Mouse (Mus musculus) limb, embryonic 10.5 days (tissue): Measurements from ENCODE around the gene Osbpl7. TPM values are rescaled to one million over a fixed set of nuclear protein-coding genes. Genes with fewer than 3 reads are reported as not detected.

Source experiments
- DNase-seq: peaks from one replicate; pipeline ENCODE4 v3.0.0-alpha.2; 2017; ENCODE audit warnings: low spot score
- H3K27ac ChIP-seq: fragments of 300-500 bp; sonication (generic); 2 replicates; pipeline ENCODE4 v1.5.1; 2016; ENCODE audit warnings: mild to moderate bottlenecking
- H3K27me3 ChIP-seq: fragments of 300-500 bp; sonication (generic); 2 replicates; pipeline ENCODE4 v1.6.1; 2016; ENCODE audit warnings: low read depth, mild to moderate bottlenecking; ENCODE audit not compliant: poor library complexity, severe bottlenecking
- H3K36me3 ChIP-seq: fragments of 300-500 bp; sonication (generic); 2 replicates; pipeline ENCODE4 v1.6.1; 2016; ENCODE audit warnings: mild to moderate bottlenecking, moderate library complexity
- H3K4me1 ChIP-seq: fragments of 300-500 bp; sonication (generic); 2 replicates; pipeline ENCODE4 v1.6.1; 2016
- H3K4me3 ChIP-seq: fragments of 300-500 bp; sonication (generic); 2 replicates; pipeline ENCODE4 v1.5.1; 2016; ENCODE audit warnings: mild to moderate bottlenecking, moderate library complexity
- H3K9me3 ChIP-seq: fragments of 300-500 bp; sonication (generic); replicated peaks from 2 replicates; pipeline ENCODE4 v1.6.1; 2016; ENCODE audit warnings: mild to moderate bottlenecking
- WGBS: fragments of 180-500 bp; shearing (Covaris S2); methylation state at CpG from one replicate; pipeline ENCODE4 v1.1.7; 2016; 5-methylcytosine and 5-hydroxymethylcytosine counted together
- polyA plus RNA-seq: library from polyadenylated mRNA; unstranded; fragments of >200 nt; fragmentation: Nextera tagmentation; extraction: Ambion mirVana; gene quantifications from 2 replicates; pipeline ENCODE4 v1.2.1, GENCODE M21; 2016

Gene Osbpl7
- polyA plus RNA-seq, 1 experiment from 2014 or later: 10.1 TPM

DNA sequence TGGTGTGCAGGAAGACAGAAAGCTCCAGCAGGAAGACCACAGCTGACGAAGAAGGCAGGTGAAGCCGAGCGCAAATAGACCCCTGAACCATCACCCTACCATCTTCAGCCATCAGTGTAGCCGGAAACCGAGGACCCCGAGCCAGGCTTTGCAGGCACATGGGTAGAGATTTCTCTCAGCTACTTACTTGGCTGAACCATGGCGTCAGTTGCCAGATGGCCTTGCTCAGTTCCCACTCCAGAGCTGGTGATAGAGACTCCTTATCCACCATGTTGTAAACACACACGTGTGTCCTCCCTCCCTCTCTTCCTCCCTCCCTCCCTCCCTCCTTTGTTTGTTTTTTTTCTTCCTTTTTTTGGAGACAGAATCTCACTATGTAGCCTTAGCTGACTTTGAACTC is 23.8 kb downstream of the Osbpl7 start:
- H3K27ac ChIP-seq: no peak overlapping the region
- no peaks in the 10 kb centered on the region for H3K27me3 ChIP-seq
- no peaks in the 10 kb centered on the region for H3K36me3 ChIP-seq
- WGBS: 82% methylated on average over 8 of the region's 8 CpGs
- DNase-seq: no peak
- no peaks in the 10 kb centered on the region for H3K4me1 ChIP-seq
- H3K4me3 ChIP-seq: no peak overlapping the region
- no peaks in the 10 kb centered on the region for H3K9me3 ChIP-seq

DNA sequence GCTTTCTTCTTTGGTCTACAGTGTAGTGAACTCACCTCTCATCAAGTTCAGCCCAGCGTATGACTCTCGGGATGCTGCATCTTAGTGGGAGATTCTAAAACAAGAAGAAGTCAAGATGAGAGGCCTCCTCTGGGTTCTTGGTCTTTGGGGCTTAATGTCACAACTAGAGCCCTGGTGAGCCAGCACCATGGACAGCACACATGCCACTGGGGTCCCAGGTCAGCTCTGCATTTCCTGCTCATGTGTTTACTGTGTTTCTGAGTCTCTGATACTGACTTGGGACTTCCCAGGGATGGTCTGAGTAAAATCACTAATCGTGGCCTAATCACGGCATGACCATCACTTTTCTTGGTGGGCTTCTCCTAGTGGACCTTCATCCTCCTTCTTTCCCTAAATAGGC is 28.3 kb downstream of the Osbpl7 start:
- Histone ChIP-seq H3K4me3 (no peak overlapping the region), H3K27me3 (peaks cover 6% of the 10 kb centered on the region), H3K27ac (no peak overlapping the region), H3K4me1 (peaks cover 8% of the 10 kb centered on the region), H3K36me3 (no peaks in the 10 kb centered on the region), H3K9me3 (no peaks in the 10 kb centered on the region)
- WGBS: 46% methylated on average over 4 of the region's 4 CpGs
- DNase-seq: peak; percentile 69

DNA sequence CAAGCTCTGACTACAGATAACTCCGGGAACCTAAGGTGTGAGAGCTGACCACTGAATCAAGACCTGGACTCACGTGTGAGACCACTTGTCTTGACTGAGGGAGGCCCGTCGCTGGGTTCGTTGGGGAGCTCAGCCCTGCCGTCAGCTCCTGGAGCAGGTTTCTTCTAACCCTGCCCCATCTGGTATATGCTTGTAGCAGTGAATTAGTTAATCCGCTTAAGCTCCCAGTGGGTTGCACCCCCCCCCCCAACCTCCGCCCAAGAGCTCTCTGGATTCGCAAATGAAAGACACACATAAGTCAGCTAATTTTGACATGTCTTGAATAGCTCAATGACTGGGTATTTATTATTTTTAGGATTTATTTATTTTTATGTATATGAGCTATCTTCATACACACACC is 29.9 kb downstream of the Osbpl7 start:
- WGBS: 38% methylated on average over 9 of the region's 9 CpGs
- DNase-seq: no peak
- H3K4me3 ChIP-seq: no peak overlapping the region
- no peak overlapping the region for H3K27ac ChIP-seq
- no peaks in the 10 kb centered on the region for H3K36me3 ChIP-seq
- H3K9me3 ChIP-seq: no peaks in the 10 kb centered on the region
- H3K27me3 ChIP-seq: peaks cover 15% of the 10 kb centered on the region
- H3K4me1 ChIP-seq: peaks cover 19% of the 10 kb centered on the region

DNA sequence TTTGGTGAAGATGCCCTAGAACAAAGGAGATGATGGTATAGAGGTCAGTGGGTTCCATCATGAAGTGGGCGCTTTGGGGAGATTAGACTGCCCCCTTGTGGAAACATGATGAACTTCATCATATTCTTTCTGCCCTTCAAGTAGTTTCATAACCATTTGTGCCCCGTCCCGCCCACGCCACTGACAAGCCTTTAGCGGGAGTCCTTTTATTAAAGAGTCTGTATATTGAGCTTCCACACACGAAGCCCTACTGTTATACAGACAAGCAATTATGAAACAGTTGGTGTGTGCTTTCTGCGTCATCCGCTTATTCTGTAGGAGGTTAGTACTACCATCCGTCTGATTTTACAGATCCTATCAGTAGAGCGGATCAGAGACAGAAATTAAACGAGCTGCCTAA is 32.5 kb downstream of the Osbpl7 start:
- Histone ChIP-seq H3K4me1 (peaks cover 19% of the 10 kb centered on the region), H3K27ac (no peak overlapping the region), H3K36me3 (no peaks in the 10 kb centered on the region), H3K4me3 (0 out of 2 replicates have a peak overlapping the region, but pooled peaks have one; percentile 20), H3K9me3 (no peaks in the 10 kb centered on the region; the same call in 1 of the 2 replicates), H3K27me3 (peaks cover 15% of the 10 kb centered on the region)
- WGBS: 48% methylated on average over 11 of the region's 11 CpGs
- peak; percentile 43 for DNase-seq

DNA sequence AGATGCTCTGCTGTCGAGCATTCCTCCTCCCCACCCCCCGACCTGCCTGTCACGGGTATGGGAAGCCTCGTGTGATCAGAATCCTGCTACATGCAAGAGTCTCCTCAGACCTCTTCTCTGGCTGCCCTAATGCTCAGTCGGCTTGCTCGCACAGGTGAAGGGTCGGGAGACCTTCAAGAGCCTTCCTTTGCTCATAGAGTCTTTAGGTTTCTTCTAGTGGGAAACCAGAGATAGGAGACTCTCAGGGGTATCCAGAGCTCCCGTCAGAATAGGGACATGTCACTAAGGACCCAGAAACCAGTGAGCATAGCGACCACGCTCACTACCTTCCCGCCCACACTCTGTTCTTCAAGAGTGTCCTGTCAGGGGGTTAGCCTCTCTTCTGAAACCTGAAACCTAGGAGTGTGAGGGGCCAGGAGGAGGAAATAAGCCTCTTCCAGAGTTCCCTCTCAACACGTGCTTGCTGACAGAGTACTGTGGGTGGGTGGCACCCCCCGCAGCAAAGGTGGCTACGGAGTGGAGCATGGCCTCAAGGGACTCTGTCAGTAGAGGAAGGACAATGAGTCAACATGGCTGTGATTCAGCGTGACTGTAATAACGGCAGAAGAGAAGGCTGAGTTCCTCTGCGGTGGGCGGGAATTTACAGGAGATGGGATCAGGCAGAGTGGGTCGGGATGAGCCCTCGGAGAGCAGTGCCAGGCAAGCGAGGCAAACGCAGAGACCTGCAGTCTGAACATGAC is 33.1 kb downstream of the Osbpl7 start:
- no peaks in the 10 kb centered on the region; the same call in 1 of the 2 replicates for H3K9me3 ChIP-seq
- peaks cover 15% of the 10 kb centered on the region for H3K27me3 ChIP-seq
- no peaks in the 10 kb centered on the region for H3K36me3 ChIP-seq
- peak overlapping the region; percentile 44 for H3K27ac ChIP-seq
- H3K4me1 ChIP-seq: peaks cover 19% of the 10 kb centered on the region
- H3K4me3 ChIP-seq: peak overlapping the region; percentile 20
- DNase-seq: no peak
- 27% methylated on average over 22 of the region's 22 CpGs for WGBS

DNA sequence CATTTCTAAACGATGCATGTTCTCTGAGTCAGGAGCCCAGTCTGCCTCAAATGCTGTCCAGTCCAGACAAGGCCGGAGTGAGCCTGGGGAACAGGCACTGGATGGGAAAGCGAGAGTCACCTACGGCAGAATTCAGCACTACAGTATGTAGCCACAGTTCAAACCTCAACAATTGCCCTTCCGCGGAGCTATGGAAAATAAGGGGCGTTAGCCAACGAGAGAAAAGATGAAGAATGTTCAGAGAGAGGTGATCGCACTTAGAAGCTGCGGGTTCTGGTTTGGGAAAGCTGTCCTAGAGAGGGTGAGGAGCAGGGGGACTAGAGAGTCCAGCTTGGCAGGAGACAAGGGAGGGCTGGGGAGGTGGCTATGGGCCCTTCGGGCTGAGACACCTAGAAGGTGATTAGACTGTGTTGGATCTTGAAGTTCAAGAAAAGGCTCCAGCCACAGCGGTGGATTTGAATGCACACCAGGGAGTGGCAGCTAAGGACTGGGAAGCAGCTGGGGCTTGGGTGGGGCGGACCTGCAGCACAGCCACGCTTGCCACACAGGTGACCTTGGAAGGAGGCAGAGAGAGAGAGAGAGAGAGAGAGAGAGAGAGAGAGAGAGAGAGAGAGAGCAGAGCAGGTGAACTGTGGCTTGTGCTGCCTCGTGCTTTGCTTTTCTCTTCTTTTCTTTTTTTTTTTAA is 34.5 kb downstream of the Osbpl7 start:
- H3K36me3 ChIP-seq: no peaks in the 10 kb centered on the region
- H3K9me3 ChIP-seq: no peaks in the 10 kb centered on the region; the same call in 1 of the 2 replicates
- H3K4me3 ChIP-seq: no peak overlapping the region
- WGBS: 89% methylated on average over 15 of the region's 15 CpGs
- H3K4me1 ChIP-seq: peaks cover 19% of the 10 kb centered on the region
- no peak overlapping the region for H3K27ac ChIP-seq
- no peak for DNase-seq
- peaks cover 15% of the 10 kb centered on the region for H3K27me3 ChIP-seq

DNA sequence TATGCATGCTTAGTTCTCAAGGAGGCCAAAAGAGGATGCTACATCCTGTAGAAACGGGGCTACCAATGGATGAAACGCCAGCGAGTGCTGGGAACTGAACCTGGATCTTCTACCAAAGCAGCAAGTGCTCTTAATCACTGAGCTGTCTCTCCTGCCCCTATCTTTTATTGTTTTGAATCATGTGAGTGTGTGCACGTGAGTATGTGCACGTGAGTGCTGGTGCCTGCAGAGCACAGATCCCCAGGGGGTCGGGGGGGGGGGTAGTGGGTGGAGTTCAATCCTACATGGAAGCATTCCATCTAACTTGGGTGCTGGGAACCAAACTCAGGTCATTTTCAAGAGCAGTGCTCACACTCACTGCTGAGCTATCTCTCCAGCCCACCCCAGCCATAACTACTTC is 35.9 kb downstream of the Osbpl7 start:
- no peaks in the 10 kb centered on the region for H3K36me3 ChIP-seq
- no peaks in the 10 kb centered on the region; the same call in 1 of the 2 replicates for H3K9me3 ChIP-seq
- no peak overlapping the region for H3K27ac ChIP-seq
- WGBS: 76% methylated on average over 6 of the region's 6 CpGs
- H3K27me3 ChIP-seq: peaks cover 15% of the 10 kb centered on the region
- no peak for DNase-seq
- no peak overlapping the region for H3K4me3 ChIP-seq
- peaks cover 19% of the 10 kb centered on the region for H3K4me1 ChIP-seq

DNA sequence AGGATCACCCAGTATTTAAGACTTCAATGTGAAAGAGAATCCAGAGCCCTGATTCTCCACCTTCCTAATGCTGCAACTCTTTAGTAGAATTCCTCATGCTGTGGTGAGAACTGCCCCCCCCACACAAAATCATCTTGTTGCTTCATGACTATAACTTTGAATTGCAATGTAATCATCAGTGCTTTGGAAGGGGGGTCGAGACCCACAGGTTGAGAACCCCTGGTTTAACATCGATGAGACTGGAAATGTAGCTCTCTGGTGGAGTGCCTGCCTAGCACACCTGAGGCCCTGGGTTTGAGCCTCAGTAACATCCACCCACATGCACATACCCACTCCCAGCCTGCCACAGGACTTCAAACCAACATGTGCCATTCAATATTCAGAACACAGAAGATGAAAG is 44.2 kb downstream of the Osbpl7 start:
- 63% methylated on average over 2 of the region's 2 CpGs for WGBS
- Histone ChIP-seq H3K4me3 (no peak overlapping the region), H3K36me3 (no peaks in the 10 kb centered on the region), H3K9me3 (no peaks in the 10 kb centered on the region), H3K27me3 (peaks cover 39% of the 10 kb centered on the region), H3K27ac (no peak overlapping the region), H3K4me1 (peaks cover 9% of the 10 kb centered on the region)
- no peak for DNase-seq

DNA sequence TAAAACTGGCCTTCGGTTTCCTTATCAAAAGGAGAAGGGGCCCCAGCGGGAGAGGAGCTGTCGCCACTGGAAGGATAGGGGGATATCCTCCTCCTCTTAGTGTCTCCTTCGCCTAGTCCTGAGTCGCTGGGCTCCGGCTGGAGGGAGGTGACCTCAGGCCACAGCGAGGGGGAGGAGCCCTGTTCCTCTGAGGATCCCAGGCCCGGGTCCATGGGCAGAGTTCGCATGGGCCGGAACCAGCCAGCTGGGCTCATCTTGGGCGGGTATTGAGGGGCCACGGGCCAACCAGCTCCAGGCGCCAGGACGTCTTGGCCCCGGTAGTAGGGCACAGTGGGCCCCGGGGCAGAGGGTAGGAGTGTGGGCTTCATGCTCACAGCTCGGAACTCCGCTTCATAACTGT is 48.4 kb downstream of the Osbpl7 start:
- H3K4me3 ChIP-seq: 0 out of 2 replicates have a peak overlapping the region, but pooled peaks have one; percentile 10
- no peaks in the 10 kb centered on the region for H3K9me3 ChIP-seq
- peaks cover 44% of the 10 kb centered on the region for H3K27me3 ChIP-seq
- H3K4me1 ChIP-seq: peaks cover 9% of the 10 kb centered on the region
- WGBS: 25% methylated on average over 18 of the region's 18 CpGs
- DNase-seq: no peak
- no peak overlapping the region for H3K27ac ChIP-seq
- H3K36me3 ChIP-seq: no peaks in the 10 kb centered on the region

DNA sequence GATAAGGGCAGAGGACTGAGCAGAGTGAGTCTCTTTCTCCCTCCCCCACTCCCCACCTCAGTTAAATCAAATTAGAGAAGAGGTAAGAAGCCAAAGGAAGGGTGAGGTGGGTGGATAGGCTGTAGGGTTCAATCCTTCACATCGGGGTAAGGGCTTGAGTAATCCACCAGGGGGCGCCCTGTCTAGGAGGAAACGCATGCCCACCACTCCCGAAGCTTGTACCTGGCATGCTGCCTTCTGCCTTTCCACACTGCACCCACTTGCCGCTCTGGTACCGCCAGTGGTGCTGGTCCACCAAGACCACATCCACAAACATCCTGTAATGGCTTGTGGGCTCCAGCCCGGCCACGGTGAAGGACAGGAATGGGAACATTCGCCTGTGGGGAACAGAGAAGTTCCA is 51.3 kb downstream of the Osbpl7 start:
- DNase-seq: peak; percentile 79
- Histone ChIP-seq H3K36me3 (no peaks in the 10 kb centered on the region), H3K4me1 (peaks cover 9% of the 10 kb centered on the region), H3K9me3 (no peaks in the 10 kb centered on the region), H3K27me3 (peaks cover 38% of the 10 kb centered on the region), H3K4me3 (no peak overlapping the region), H3K27ac (no peak overlapping the region)
- 24% methylated on average over 9 of the region's 9 CpGs for WGBS

DNA sequence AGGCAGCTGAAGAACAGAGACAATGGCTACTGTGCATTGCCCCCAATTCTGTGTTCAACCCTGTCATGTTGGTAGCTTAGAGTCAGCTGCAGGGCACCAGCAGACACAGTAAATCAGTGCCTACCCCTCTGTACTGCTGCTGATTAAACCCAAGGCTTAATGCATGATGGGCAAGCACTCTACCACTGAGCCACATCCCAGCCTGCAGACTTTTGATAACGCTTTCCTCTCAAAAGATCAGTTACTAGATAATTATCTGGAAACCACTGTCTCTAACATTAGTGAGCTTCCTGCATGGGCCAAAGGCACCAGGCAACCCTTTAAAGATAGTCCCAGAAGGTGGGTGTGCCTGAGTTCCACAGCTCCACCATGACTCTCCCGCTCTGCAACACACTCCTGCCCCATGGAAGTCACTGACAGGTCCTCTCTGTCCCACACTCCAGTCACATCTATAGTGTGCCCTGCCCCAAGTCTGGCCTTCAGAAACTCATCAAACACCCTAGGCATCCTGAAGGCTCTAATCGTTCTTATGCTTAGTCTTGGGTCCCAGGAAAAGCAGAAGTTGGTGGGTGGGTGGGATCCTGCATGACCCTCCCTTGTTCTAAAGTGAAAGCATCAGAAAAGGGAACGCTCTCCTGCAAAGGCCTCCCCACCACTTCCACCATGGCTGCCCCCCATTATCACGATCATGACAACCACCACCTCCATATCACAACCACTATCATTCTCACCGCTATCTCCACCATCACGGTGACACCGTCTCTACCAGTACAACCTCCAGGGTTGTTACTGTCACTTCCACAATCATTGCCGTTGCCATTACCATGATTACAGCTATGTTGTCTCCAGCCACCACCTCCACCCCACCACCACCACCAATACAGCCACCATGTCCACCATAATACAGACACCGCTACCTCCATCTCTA is 53.0 kb downstream of the Osbpl7 start:
- Histone ChIP-seq H3K4me3 (no peak overlapping the region), H3K4me1 (peaks cover 7% of the 10 kb centered on the region), H3K27me3 (peaks cover 21% of the 10 kb centered on the region), H3K9me3 (no peaks in the 10 kb centered on the region), H3K27ac (no peak overlapping the region), H3K36me3 (no peaks in the 10 kb centered on the region)
- no peak for DNase-seq
- 95% methylated on average over 10 of the region's 10 CpGs for WGBS

DNA sequence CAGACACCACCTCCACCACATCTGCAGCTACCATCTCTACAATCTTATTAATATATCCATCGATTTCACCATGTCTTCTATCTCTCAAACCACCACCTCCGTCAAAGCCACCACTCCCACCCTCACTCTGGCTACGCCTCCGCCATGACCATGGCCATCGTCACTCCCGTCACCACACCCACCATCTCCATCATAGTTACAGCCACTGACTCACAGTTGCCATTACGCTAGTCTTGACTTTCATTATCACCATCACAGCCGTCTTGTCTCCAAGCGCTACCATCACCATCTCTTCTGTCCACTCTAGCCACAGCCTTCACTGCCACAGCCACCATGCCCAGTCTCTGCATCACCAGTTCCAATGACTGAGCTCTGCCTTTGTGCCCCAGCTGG is 53.7 kb downstream of the Osbpl7 start:
- 93% methylated on average over 9 of the region's 9 CpGs for WGBS
- peaks cover 14% of the 10 kb centered on the region for H3K27me3 ChIP-seq
- no peak overlapping the region for H3K4me3 ChIP-seq
- DNase-seq: no peak
- H3K36me3 ChIP-seq: no peaks in the 10 kb centered on the region
- H3K27ac ChIP-seq: no peak overlapping the region
- no peaks in the 10 kb centered on the region for H3K9me3 ChIP-seq
- H3K4me1 ChIP-seq: peaks cover under 1% of the 10 kb centered on the region
